Mouse (Mus musculus) cerebellum, postnatal 25 days (tissue): ENCODE results near the gene Olfr643.

Experiments
- DNase-seq, 2 experiments: peaks; one replicate each; pipeline ENCODE4 v3.0.0; 2021; ENCODE audit warnings: mixed read lengths in 2 of 2

Gene Olfr643

DNA sequence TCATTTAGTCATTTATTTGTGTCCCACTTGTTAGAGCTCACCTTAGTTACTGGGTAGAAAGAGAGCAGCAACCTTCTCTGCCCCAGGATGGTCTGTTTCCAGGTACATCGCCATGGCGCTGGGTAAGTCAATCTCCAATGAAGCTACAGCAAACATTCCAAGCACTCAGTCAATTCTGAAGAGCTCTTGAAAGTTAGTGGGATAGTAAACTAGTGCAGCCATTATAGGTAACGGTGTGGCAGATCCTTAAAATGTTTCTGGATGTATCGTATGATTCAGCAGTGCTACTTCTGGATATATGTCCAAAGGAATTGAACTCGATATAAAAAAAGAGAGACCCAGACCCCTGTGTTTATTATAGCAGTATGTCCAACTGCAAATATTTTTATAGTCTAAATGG is at the start of gene Olfr643:
Gene Olfr643, minus strand, starts transcription at position 101 of the 400 bp plus-strand sequence.
- no peak for DNase-seq

- DNase-seq = no peak
Observed at GRCm38 (mm10) chr7:104183292-104183691, 46.1 kb upstream of the Olfr643 start, which contains the start of gene Olfr648. Gene Olfr648, minus strand, starts transcription at chr7:104183392.

DNA sequence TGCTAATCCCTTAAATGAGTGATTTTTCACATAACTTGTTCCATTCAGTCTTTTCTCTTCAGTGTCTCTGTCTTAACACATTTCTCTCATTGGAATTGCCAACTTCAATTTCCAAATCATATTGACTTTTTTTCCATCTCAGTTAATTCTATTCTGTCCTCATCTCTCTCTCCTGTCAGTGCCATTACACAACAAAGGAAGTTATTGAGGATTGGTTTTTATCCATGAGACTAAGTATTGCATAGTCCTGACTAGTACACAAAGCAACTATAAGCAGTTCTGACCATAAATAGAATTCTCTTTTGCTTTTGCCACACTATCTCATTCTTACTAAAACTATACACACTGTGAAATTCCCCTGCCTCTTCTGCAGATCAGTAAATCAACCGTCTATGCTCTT is 41.9 kb upstream of the Olfr643 start:
- no peak for DNase-seq

- DNase-seq = no peak
Observed at GRCm38 (mm10) chr7:104178422-104179054, 41.3 kb upstream of the Olfr643 start.

DNA sequence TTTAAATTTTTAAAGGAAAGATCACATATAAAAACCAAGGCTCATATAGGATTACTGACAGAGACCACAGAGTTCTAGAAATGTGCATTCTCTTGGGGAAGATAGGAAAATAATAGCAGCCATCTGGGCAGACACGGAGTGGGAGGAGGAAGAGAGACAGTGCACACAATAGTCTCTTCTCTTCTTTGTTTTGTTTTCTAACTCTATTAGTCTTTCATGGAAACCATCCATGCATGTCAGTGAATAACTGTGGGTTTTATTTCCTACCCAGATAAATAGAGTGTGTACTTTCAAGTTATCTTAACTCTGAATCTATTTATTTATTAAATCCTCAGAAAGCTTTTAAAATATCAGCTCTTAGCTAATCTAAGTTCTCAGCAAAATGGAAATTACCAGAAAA is 37.9 kb upstream of the Olfr643 start:
- no peak for DNase-seq

DNA sequence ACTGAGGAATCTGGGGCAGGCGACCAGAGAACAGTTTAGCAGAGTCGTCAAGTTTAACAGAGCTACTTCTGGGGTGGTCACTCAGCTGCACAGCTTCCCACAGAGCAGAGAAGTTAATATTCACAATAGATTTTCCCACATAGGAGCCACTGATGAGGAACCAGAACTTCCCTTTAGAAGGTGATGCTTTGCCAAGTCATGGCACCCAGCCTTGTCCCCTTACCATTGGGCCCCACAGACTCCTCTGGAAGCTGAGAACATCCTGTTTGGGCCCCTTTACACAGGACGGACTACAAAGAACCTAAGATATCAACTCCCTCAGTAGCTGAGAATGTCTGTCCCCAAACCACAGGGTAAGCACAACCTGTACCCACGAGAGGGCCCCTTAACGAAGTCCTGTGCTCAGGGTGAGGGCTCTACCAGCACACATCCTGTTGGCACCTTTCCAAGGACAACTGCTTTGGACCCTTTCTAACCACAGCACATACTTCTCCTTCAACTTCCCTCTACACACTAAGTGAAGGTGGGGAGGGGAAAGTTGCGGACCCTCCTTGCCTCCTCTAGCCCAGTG is 32.5 kb upstream of the Olfr643 start:
- no peak for DNase-seq

DNA sequence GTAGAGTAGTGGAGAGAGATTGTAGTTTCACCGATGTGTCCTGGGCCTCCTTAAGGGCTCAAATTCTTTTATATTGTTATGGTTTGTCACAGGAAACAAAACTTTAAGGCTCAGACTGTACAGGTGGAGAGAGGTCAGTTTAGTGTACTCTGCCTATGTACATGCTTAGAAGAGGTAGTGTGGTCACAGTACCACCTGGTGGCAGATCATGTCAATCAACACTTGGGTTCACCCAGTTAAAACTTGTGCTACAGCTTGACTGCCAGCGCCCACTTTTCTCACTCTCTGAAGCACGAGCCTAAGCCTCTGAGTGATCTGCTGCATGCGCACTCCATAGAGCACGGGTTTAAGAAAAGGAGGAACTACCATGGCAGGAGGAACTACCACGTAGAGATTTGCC is 29.9 kb upstream of the Olfr643 start:
- no peak for DNase-seq

- DNase-seq = no peak
Observed at GRCm38 (mm10) chr7:104150456-104150855, 13.3 kb upstream of the Olfr643 start, which contains the start of gene Ubqlnl. Gene Ubqlnl, minus strand, starts transcription at chr7:104150556.

DNA sequence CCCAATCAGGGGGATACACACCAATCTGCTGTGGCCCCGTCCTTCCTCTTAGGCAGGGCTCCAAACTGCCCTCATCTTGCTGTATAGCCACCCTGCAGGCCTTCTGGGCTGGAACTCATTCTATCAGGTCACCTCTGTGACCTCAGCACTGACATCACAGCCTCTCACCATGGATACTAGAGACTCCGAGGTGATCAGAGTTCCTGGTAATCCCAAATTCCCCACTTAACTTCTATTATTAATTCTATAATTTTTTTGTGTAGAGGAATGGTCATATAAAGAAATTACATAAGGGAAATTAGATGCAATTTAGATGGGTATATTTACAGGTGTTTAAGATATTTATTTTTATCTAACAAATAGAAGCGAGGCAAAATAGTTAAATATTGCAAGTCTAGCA is 6.0 kb upstream of the Olfr643 start, which contains the start of gene Ubqln3:
Gene Ubqln3, minus strand, starts transcription at position 101 of the 400 bp plus-strand sequence.
- DNase-seq = no peak

DNA sequence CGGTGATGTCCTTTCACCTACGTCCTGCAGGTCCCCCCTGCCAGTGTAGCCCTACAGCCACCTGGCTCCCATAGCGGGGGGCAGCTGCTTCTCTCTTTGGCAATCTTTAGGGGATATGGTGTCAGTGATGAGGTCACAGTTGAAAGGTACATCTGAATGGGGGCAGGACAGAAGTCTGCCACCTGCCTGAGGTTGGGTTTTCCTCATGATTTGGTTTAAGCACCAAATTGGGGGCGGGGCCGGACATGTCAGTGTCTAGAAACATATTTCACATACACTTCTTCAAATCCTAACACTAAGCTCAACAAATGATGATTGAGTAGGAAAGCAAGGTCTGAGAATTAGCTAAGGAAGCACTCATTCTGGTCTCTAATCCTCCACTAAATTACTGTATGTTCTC is 7.5 kb downstream of the Olfr643 start, which contains the start of gene Ubqln5:
Gene Ubqln5, minus strand, starts transcription at position 101 of the 400 bp plus-strand sequence.
- DNase-seq = no peak

GRCm38 (mm10) chr7:104104757-104104972 is 32.5 kb downstream of the Olfr643 start, which contains the start of gene Olfr646:
Gene Olfr646, plus strand, starts transcription at chr7:104104873.
- no peak for DNase-seq

GRCm38 (mm10) chr7:104103913-104104756 is 33.1 kb downstream of the Olfr643 start:
- DNase-seq = no peak

DNA sequence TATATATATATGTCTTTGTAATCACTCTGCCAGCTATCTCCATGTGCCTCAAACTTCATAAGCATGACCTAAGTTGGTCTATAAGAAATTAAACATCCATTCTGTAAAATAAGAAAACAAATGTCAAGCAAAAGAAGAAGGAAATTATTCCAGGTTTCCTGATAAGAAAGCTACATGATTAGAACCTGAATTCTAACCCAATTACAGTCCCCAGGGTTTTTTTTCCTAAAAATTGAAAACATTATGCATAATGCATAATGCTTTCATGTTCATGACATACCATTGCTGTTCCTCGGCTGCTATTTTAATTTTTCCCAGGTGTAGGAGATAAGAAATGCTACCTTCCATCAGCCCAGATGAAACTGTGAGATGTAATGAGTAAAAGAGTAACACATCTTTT is 51.8 kb downstream of the Olfr643 start, which contains the start of gene Olfr645:
Gene Olfr645, minus strand, starts transcription at position 101 of the 400 bp plus-strand sequence.
- no peak for DNase-seq

DNA sequence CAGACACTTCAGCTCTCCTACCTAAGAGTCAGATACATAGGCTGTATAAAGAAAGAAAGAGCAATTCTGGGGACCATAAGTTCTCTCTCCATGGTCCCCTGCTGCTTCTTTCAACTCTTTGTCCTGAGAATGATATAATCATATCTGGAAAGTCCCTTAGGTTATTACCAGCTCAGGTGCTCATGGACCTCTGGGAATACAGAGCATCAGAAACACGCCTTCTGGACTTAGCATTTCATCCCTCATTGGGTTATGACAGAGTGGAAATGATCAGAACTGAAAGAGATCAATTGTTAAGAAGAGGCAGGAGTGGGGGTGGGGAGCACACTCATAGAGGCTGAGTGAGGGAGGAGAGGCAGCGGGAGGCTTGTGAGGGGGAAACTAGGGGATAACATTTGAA is 65.4 kb downstream of the Olfr643 start, which contains the start of gene Olfr644:
Gene Olfr644, minus strand, starts transcription at position 101 of the 400 bp plus-strand sequence.
- no peak for DNase-seq

- DNase-seq = no peak
Observed at GRCm38 (mm10) chr7:104061345-104061744, 75.9 kb downstream of the Olfr643 start, which contains the start of gene 4930516K23Rik. Gene 4930516K23Rik, minus strand, starts transcription at chr7:104061445.

DNA sequence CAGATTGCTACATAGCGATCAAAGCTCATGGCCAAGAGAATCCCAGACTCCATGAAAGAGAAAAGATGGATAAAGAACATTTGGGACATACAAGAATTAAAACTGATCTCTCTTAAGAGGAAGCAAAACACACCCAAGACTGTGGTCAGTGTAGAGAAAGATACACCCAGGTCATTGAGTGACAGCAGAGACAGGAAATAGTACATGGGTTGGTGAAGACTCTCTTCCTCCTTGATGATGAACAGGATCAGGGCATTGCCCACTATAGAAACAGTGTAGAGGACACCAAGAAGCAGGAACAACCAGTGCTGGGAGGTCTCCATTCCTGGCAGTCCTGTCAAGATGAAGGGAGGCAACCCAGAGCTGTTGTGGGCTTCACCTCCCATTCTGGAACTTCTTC is 78.0 kb downstream of the Olfr643 start:
- DNase-seq = no peak

GRCm38 (mm10) chr7:104052566-104052965 is 84.6 kb downstream of the Olfr643 start, which contains the start of gene Olfr642:
Gene Olfr642, minus strand, starts transcription at chr7:104052666.
- no peak for DNase-seq

GRCm38 (mm10) chr7:104050745-104051144 is 86.5 kb downstream of the Olfr643 start:
- no peak for DNase-seq

DNA sequence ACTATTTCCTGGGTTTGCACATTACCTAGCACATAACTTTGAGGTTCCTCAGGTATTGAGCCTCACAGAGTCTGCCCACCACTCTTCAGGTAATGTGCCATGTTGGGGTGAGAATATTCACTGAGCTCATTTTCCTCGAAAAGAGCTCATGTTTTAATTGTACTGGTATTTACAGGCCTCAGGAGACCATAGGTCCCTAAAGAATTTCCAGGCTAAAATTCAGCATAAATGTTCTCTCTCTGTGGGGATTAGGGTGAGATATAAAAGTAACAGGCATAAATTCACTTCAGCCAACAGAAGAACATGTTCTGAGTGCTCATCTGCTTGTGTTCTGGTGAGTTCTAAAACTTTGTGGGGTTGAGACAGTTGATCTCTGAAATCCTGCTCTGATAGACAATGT is 102.1 kb downstream of the Olfr643 start, which contains the start of gene Olfr641:
Gene Olfr641, plus strand, starts transcription at position 301 of the 400 bp plus-strand sequence.
- no peak for DNase-seq

GRCm38 (mm10) chr7:104026978-104027377 is 110.2 kb downstream of the Olfr643 start:
- DNase-seq = no peak

DNA sequence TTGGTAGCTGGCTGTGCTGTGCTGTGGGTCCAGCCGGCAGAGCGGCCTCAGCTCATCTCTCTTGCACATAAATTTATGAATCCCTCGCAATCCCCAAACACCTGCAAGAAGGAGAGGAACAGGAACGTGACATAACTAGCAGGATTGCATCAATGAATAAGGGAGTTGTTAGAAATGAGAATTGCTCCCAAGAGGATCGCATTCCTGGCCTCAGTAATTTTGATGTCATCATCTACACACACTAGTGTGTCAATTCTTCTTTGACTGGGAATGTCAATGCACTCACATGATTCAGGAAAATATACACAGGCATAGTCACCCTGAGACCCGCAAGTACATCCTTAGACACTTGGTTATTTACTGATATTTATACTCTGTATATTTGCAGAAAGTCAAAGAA is 111.7 kb downstream of the Olfr643 start, which contains the start of gene Olfr640:
Gene Olfr640, minus strand, starts transcription at position 101 of the 400 bp plus-strand sequence.
- no peak for DNase-seq

GRCm38 (mm10) chr7:104021651-104022050 is 115.6 kb downstream of the Olfr643 start:
- no peak for DNase-seq

GRCm38 (mm10) chr7:104018953-104019352 is 118.3 kb downstream of the Olfr643 start:
- DNase-seq = no peak
